Mouse (Mus musculus): ENCODE measurements at regions not wholly inside any gene's neighbourhood (a gene's known extent, or its start where the extent isn't known, plus 50 kb on each side); places are given as distances from the start of the nearest gene placed in this dataset.

- Histone ChIP-seq H3K4me1 (ENCODE audit: control insufficient read depth, insufficient read depth, low read length) (peaks cover 7% of the 10 kb centered on the region), H3K27ac (ENCODE audit: insufficient read depth, low read depth, low read length) (no peak overlapping the region), H3K4me3 (ENCODE audit: insufficient read depth, low read length) (no peak overlapping the region)
- TF ChIP-seq POLR2A (IDR thresholded peaks at IDR 0.05; ENCODE audit: borderline replicate concordance, low read depth, low read length): no peak
- TF ChIP-seq CTCF (IDR thresholded peaks at IDR 0.05; ENCODE audit: low read depth, low read length): no peak
These were observed 69.4 kb upstream of the Tbc1d5 start for GRCm38 (mm10) chr17:51248543-51248942.

- Histone ChIP-seq H3K4me3 (ENCODE audit: insufficient read depth, low read length) (no peak overlapping the region), H3K4me1 (ENCODE audit: control insufficient read depth, insufficient read depth, low read length) (peaks cover 7% of the 10 kb centered on the region), H3K27ac (ENCODE audit: insufficient read depth, low read depth, low read length) (no peak overlapping the region)
- TF ChIP-seq CTCF (IDR thresholded peaks at IDR 0.05; ENCODE audit: low read depth, low read length) (no peak), POLR2A (IDR thresholded peaks at IDR 0.05; ENCODE audit: borderline replicate concordance, low read depth, low read length) (no peak)
These were observed 66.9 kb upstream of the Tbc1d5 start for GRCm38 (mm10) chr17:51246038-51246437.

GRCm38 (mm10) chr17:51240360-51240993, 61.3 kb upstream of the Tbc1d5 start:
- peaks cover 12% of the 10 kb centered on the region for H3K4me1 ChIP-seq (ENCODE audit: control insufficient read depth, insufficient read depth, low read length)
- TF ChIP-seq CTCF (IDR thresholded peaks at IDR 0.05; ENCODE audit: low read depth, low read length) (no peak), POLR2A (IDR thresholded peaks at IDR 0.05; ENCODE audit: borderline replicate concordance, low read depth, low read length) (no peak)
- H3K27ac ChIP-seq (ENCODE audit: insufficient read depth, low read depth, low read length): no peak overlapping the region
- H3K4me3 ChIP-seq (ENCODE audit: insufficient read depth, low read length): no peak overlapping the region

GRCm38 (mm10) chr17:51239465-51239864, 60.3 kb upstream of the Tbc1d5 start:
- TF ChIP-seq POLR2A (IDR thresholded peaks at IDR 0.05; ENCODE audit: borderline replicate concordance, low read depth, low read length) (no peak), CTCF (IDR thresholded peaks at IDR 0.05; ENCODE audit: low read depth, low read length) (no peak)
- H3K4me1 ChIP-seq (ENCODE audit: control insufficient read depth, insufficient read depth, low read length): peaks cover 12% of the 10 kb centered on the region
- H3K4me3 ChIP-seq (ENCODE audit: insufficient read depth, low read length): no peak overlapping the region
- H3K27ac ChIP-seq (ENCODE audit: insufficient read depth, low read depth, low read length): peak overlapping the region; percentile 37

Data from bone marrow macrophage, adult 2 months (primary cell).